Mouse (Mus musculus): ENCODE results near the gene Prkrip1. TPM values are rescaled to one million over a fixed set of nuclear protein-coding genes. Genes with fewer than 3 reads are reported as not detected.
A peak's percentile ranks its signal among the peaks of the same experiment; 100 is the strongest.
"Not testable (repeated sequence)": the region's sequence is repeated elsewhere in the genome, so short reads cannot be mapped to it uniquely, and the experiment has no call there.

The Prkrip1 gene
- total RNA-seq, 2 experiments from 2014 or later, result 13.8 to 24.2 TPM

DNA sequence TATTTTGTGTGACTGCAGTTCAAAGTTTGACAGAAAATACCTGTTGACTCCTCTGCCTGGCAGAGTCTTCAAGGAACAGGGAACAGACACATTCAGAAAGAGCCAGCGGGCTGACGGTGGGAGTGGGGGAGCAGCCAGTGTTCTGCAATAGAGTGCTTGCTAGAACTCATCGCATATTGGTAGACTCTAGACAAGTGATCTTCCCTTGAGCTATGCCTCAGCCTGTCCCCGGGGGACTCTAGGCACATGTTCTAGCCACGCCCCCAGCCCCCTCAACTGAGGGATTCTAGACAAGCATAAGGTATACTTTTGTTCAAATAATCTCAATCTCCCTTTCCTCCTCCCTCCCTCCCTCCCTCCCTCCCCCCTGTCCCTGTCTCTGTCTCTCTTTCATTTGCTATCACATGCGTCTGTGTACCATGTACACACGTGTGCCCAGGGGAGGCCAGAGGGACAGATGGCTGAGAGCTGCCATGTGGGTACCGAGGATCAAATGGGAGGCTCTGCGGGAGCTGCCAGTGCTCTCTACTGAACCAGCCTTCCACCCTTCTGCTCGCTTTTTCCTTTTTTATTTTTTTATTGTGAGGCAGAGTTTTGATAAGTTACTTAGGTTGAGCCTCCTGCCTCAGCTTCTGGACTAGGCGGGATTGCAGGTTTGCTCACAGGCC is 34.8 kb downstream of the Prkrip1 start:
- no peak for DNase-seq

DNA sequence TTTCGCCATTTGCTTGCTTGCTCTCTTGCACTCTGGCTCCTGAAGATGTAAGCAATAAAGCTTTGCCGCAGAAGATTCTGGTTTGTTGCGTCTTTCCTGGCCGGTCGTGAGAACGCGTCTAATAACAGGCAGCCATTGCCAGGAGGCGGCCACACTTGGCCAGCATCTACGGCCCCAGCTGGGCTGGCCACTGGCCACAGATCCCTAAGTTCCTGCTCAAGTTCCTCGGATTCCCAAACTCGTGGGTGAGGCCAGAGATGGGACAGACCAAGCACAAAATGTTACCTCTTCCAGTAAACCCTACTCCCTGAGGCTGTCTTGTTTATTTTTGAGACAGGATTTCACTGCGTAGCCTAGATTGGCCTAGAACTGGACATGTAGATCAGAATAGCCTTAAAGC is 38.7 kb downstream of the Prkrip1 start:
- peak; percentile 83 to 84 for DNase-seq

GRCm38 (mm10) chr5:136155399-136155798 is 43.4 kb downstream of the Prkrip1 start:
- peak; percentile 50 to 69 for DNase-seq

DNA sequence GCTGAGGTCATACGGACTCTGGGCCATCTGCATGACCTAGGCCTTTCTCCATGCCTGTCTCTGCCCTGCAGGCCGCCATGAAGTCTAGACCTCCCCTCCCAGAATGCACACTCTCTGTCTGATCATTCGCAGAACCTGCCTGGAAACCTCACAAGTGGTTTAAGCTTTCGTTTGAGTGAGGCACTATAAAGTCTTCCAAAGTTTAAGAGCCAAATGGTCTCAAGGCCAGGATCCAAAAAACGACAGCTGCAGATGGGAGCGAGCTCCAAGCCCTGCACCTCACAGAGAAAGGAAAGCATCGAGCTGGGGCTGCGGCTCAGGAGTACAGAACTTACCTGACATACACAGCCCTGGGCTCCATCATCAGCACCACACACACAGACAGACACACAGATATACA is 46.4 kb downstream of the Prkrip1 start:
- peak; percentile 40 to 64 for DNase-seq

DNA sequence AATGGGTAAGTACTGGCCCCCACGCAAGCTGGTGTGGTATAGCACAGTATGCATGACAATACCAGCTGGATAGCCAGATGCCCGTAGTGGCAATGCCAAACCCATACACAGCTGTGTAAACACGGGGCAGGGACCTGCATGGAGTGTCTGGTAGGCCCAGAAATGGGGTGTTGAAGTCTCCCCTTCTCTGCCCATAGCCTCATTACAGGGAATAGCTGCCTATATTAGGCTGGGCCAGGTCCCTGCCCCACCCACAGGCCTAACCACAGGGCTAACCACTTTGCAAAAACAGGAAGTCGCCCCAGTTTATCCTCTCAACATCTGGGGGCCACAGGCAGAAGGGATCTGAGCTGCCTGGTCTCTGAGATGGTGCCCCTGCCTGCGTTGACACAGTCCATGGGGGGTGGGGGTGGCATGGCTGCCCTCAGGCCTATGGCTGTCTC is 49.6 kb downstream of the Prkrip1 start:
- DNase-seq, result not testable (repeated sequence)

DNA sequence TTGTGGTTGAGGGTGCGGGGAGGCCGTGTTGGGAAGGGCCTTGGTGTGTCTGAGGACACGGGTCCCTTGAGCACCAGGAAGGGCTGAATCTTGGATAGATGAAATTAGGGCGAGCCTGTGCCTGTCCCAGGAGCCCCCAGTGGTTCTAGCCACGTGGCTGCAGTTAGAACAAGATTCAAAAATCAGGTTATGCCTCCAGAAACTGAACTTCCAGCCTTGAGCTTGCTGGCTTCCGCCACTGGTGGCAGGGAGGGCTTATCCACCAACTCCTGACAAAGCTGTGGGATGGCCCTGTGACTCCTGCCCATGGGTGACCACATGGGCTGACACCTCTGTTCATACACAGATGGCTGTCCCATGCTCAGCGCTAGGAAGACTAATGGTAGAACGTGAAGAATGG is 51.1 kb downstream of the Prkrip1 start:
- no peak for DNase-seq

GRCm38 (mm10) chr5:136146936-136147335 is 51.8 kb downstream of the Prkrip1 start:
- DNase-seq, result no peak

DNA sequence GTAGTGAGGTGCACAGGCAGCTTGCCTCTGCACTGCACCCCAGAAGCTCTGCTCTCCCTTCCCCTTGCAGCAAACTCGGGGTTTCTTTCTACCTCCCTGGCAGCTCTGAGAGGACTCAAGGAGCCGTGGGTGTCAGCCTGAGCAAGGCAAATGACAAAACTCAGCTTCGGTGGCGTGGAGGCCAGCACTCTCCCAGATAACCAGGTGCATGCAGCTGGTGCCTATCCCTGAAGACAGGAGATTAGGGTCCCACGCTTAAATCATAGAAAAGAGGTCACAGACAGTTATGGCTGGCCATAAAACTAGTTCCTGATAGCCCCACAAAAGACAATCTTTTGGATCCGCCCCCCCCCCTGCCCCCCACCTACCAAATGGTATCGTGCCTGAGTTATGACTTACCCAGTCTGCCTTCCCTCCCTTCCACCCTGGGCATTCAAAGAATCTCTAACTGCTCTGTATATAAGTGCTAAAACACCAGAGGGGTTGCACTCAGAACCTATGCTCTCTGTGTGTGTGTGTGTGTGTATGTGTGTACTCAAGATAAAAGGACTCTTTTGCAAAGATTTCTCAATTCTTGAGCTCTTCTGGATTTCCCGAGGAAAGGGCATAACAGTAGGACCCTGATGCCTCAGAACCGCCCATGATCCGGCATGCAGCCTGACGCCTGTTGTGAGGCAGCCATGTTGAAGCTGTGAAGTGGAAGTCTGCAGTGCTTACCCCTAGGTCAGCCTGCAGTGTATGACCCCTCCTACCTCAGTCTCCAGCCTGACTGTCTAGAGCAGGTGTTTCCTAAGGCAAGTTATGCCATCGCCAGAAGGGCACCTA is 53.9 kb downstream of the Prkrip1 start:
- DNase-seq, result peak; percentile 29 to 45

GRCm38 (mm10) chr5:136143161-136143755 is 55.5 kb downstream of the Prkrip1 start:
- no peak for DNase-seq

- no peak for DNase-seq
These were observed 56.0 kb downstream of the Prkrip1 start for GRCm38 (mm10) chr5:136142746-136143145.

DNA sequence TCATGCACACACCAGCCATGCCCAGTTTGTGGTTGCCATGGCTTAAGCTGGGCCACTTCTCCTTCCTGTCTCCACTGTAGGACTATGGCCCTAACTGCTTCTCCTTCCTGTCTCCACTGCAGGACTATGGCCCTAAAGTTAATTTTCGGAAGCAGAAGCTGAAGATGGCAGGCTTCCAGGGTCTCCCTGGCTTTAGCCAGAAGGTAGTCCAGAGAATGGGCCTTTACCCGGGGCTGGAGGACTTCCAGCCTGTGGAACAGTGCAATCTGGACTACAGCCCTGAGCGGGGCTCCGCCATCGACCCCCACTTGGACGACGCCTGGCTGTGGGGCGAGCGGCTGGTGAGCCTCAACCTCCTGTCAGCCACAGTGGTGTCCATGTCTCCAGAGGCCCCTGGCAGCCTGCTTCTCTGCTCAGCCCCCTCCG is 58.7 kb downstream of the Prkrip1 start:
- peak in 1 of 2 experiments; percentile 50 for DNase-seq

DNA sequence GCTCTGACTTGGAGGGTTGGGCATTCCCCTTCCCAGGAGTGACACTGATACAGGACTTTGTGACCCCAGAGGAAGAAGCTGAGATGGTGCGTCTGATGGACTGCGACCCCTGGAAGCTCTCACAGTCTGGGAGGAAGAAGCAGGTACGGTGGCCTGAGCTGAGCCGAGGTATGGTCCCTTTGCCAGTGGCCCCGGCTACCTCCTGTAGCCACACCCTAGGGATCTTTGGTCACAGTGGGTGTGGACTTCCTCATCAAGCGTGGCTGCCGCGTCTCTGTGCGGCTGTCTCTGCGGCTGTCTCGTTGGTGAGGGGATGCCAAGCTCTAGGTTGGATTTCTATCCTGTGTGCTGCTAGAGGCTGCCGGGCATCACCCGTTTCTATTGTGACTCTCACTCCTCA is 59.4 kb downstream of the Prkrip1 start:
- DNase-seq, result no peak

DNA sequence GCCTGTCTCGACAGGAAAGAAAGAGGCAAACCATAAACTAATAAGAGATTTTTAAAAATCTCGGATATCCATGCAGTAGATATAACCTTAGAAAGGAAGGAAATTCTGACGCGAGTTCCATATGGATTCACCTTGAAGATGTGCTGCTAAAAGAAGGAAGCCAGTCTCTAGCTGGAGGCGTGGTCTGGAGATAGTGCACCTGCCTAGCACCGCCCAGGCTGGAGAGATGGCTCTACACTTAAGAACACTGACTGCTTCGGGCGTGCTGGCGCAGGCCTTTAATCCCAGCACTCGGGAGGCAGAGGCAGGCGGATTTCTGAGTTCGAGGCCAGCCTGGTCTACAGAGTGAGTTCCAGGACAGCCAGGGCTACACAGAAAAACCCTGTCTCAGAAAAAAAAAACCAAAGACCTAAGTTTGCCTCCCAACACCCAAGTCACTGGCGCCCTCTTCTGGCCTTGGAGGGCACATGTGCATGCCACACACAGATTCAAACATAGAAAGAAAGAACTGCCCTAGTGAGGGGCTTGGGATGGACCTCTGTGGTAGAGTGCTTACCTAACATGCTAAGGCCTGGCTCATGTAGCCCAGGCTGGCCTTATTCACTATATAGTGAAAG is 61.0 kb downstream of the Prkrip1 start:
- DNase-seq, result peak; percentile 25 to 57

- DNase-seq, result no peak
These were observed 62.3 kb downstream of the Prkrip1 start for GRCm38 (mm10) chr5:136136292-136136990.

DNA sequence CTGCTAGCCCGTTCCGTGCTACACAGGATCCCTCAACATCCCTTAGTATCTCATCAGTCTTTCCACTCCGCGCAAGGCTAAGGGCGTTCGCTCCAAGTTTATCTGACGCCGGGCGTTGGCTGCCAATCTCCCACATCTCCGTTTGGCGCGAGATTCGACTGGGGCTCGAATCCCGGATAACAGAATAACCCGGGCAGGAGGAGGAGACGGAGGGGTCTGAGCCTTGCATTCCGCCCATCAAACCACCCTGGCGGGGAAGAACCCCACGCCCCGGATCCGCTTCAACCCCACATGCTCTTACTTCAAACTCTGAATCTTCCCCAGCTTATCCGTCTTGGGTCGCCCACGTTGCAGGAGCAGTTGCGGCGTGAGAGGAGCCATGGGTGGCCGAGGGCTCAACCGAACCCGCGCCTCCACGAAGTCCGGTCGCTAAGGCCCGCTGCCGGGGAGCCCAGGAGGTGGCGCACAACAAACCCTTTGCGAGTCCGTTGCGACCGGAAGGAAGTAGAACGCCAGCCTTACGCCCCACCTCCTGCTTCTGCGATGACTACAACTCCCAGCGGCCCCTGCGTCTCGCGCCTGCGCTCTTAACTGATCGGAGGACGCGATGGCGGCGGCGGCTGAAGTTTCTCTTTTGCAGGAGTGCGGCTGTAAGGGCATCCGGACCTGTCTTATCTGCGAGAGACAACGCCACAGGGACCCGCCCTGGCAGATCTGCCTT is 63.0 kb downstream of the Prkrip1 start, which contains the start of the genes Lrwd1 and Alkbh4:
Gene Lrwd1 (minus strand): TSS at position 504 of the 721 bp plus-strand sequence.
Gene Alkbh4 (plus strand): TSS at position 576 of the 721 bp plus-strand sequence.
- DNase-seq, result peak; percentile 98

Other genes with a start within 250 kb of the Prkrip1 start
- under 1 TPM; 0.21 to 0.40 TPM for gene Ssc4d, start 224.4 kb downstream of the Prkrip1 start, total RNA-seq (2021)
- not detected for gene Zp3, start 218.9 kb downstream of the Prkrip1 start, total RNA-seq (2021)
- gene Dtx2, start 204.2 kb downstream of the Prkrip1 start, total RNA-seq (2021), result 1 to 10 TPM; 6.5 to 8.1 TPM
- 10 to 100 TPM; 11.1 to 23.7 TPM for gene Upk3b, start 160.5 kb downstream of the Prkrip1 start, total RNA-seq (2021)
- gene Upk3bl, start 144.5 kb downstream of the Prkrip1 start, total RNA-seq (2021), result not detected
- gene Rasa4, start 115.0 kb downstream of the Prkrip1 start, total RNA-seq (2021), result 1 to 10 TPM; 4.8 to 5.4 TPM
- 10 to 100 TPM; 63.7 to 78.8 TPM for gene Polr2j, start 82.3 kb downstream of the Prkrip1 start, total RNA-seq (2021)
- 1 to 10 TPM; 5.5 to 5.7 TPM for gene Lrwd1, start 62.9 kb downstream of the Prkrip1 start, total RNA-seq (2021)
- 1 to 10 TPM; 4.7 to 4.9 TPM for gene Alkbh4, start 62.8 kb downstream of the Prkrip1 start, total RNA-seq (2021)
- 1 to 10 TPM; 1.2 to 2.4 TPM for gene Orai2, start 28.2 kb downstream of the Prkrip1 start, total RNA-seq (2021)
- 1 to 10 TPM; 1.0 to 2.0 TPM for gene Sh2b2, start 47.6 kb upstream of the Prkrip1 start, total RNA-seq (2021)

All from heart, adult 18-20 months (tissue).